8 mouse cellular contexts compared by ENCODE assay signal in genomic region chr5:116886181-116887136, GRCm38 (mm10).
DNase-seq lines count a peak whose midpoint lies in the region; ATAC-seq and TF ChIP-seq lines count a peak whose summit lies in the region.

No protein-coding gene starts in this region.

- WGBS in hindbrain, embryonic 11.5 days = 50% methylated on average over 23 of the region's 23 CpGs
- 53% methylated on average over 23 of the region's 23 CpGs for WGBS in midbrain, postnatal 0 days
- WGBS in heart, embryonic 11.5 days (ENCODE audit: insufficient replicate concordance) = 67% methylated on average over 23 of the region's 23 CpGs

- H3K27me3 ChIP-seq in hindbrain, embryonic 11.5 days (ENCODE audit: control insufficient read depth, insufficient read depth, low read length) = no peaks in the 10 kb centered on the region
- no peaks in the 10 kb centered on the region for H3K27me3 ChIP-seq in midbrain, postnatal 0 days (ENCODE audit: insufficient read depth, low read length)
- no peaks in the 10 kb centered on the region for H3K27me3 ChIP-seq in heart, embryonic 11.5 days (ENCODE audit: control insufficient read depth, insufficient read depth, low read length)

- no peaks in the 10 kb centered on the region for H3K36me3 ChIP-seq in hindbrain, embryonic 11.5 days (ENCODE audit: control insufficient read depth, insufficient read depth, low read length)
- H3K36me3 ChIP-seq in midbrain, postnatal 0 days (ENCODE audit: insufficient read depth, low read length) = no peaks in the 10 kb centered on the region
- no peaks in the 10 kb centered on the region for H3K36me3 ChIP-seq in heart, embryonic 11.5 days (ENCODE audit: control insufficient read depth, insufficient read depth, low read length)

- H3K9ac ChIP-seq in hindbrain, embryonic 11.5 days (ENCODE audit: low read depth, low read length) = 0 out of 2 replicates have a peak overlapping the region, but pooled peaks have one; percentile 12
- no peak overlapping the region for H3K9ac ChIP-seq in midbrain, postnatal 0 days (replicated peaks; ENCODE audit: low read length, poor library complexity, severe bottlenecking)
- H3K9ac ChIP-seq in heart, embryonic 11.5 days (ENCODE audit: low read depth, low read length) = no peak overlapping the region

- no peaks in the 10 kb centered on the region; the same call in 1 of the 2 replicates for H3K4me1 ChIP-seq in hindbrain, embryonic 11.5 days (replicated peaks; ENCODE audit: control insufficient read depth, insufficient read depth, low read length)
- H3K4me1 ChIP-seq in midbrain, postnatal 0 days (ENCODE audit: insufficient read depth, low read length) = no peaks in the 10 kb centered on the region
- no peaks in the 10 kb centered on the region for H3K4me1 ChIP-seq in heart, embryonic 11.5 days (ENCODE audit: control insufficient read depth, insufficient read depth, low read length)

- peak overlapping the region; percentile 73 for H3K27ac ChIP-seq in hindbrain, embryonic 11.5 days (ENCODE audit: low read depth, low read length)
- H3K27ac ChIP-seq in midbrain, postnatal 0 days (ENCODE audit: low read depth, low read length) = no peak overlapping the region; the same call in 1 of the 2 replicates
- no peak overlapping the region for H3K27ac ChIP-seq in heart, embryonic 11.5 days (ENCODE audit: low read depth, low read length)

- peak; percentile 21 for DNase-seq in right cerebral cortex, postnatal 14 days
- DNase-seq in right cerebral cortex, postnatal 25 days = no peak
- DNase-seq in cerebellum, adult 8-10 months = peak; percentile 20
- peak; percentile 49 for DNase-seq in hindbrain, embryonic 11.5 days (ENCODE audit: low spot score)
- peak; percentile 87 for DNase-seq in midbrain, postnatal 0 days (ENCODE audit: low spot score)
- DNase-seq in thymus, postnatal 36 days = no peak
- no peak for DNase-seq in thymus, postnatal 25 days

- no peak overlapping the region for H3K4me2 ChIP-seq in hindbrain, embryonic 11.5 days (replicated peaks; ENCODE audit: low read depth, low read length)
- H3K4me2 ChIP-seq in midbrain, postnatal 0 days (ENCODE audit: low read depth, low read length, poor library complexity, severe bottlenecking) = no peak overlapping the region
- no peak overlapping the region for H3K4me2 ChIP-seq in heart, embryonic 11.5 days

- H3K9me3 ChIP-seq in hindbrain, embryonic 11.5 days (ENCODE audit: control insufficient read depth, low read length) = no peaks in the 10 kb centered on the region
- no peaks in the 10 kb centered on the region for H3K9me3 ChIP-seq in midbrain, postnatal 0 days (ENCODE audit: low read length)
- no peaks in the 10 kb centered on the region for H3K9me3 ChIP-seq in heart, embryonic 11.5 days (replicated peaks; ENCODE audit: control insufficient read depth, low read length)

- no peak for TF ChIP-seq CTCF in midbrain, postnatal 0 days (IDR thresholded peaks at IDR 0.05)

- ATAC-seq in hindbrain, embryonic 11.5 days (ENCODE audit: low FRiP score) = peak; percentile 82
- ATAC-seq in midbrain, postnatal 0 days (ENCODE audit: low FRiP score) = peak; percentile 44; the same call in 1 of the 2 replicates
- no peak for ATAC-seq in heart, embryonic 11.5 days (replicated peaks; ENCODE audit: insufficient number of reproducible peaks, low FRiP score, low TSS enrichment)

- H3K4me3 ChIP-seq in hindbrain, embryonic 11.5 days (ENCODE audit: low read depth, low read length) = no peak overlapping the region
- no peak overlapping the region for H3K4me3 ChIP-seq in midbrain, postnatal 0 days (ENCODE audit: low read depth, low read length)
- H3K4me3 ChIP-seq in heart, embryonic 11.5 days (ENCODE audit: low read depth, low read length) = no peak overlapping the region

Comparison
In these comparisons a context has a peak if more than half of its experiments do, and no peak if none do; other contexts are left out.
1. DNase-seq: peak in right cerebral cortex, postnatal 14 days (single experiment), cerebellum, adult 8-10 months (single experiment), hindbrain, embryonic 11.5 days (single experiment) and midbrain, postnatal 0 days (single experiment); none in right cerebral cortex, postnatal 25 days (single experiment), thymus, postnatal 36 days (0 of 2) and thymus, postnatal 25 days (single experiment).